In the genomic region with DNA sequence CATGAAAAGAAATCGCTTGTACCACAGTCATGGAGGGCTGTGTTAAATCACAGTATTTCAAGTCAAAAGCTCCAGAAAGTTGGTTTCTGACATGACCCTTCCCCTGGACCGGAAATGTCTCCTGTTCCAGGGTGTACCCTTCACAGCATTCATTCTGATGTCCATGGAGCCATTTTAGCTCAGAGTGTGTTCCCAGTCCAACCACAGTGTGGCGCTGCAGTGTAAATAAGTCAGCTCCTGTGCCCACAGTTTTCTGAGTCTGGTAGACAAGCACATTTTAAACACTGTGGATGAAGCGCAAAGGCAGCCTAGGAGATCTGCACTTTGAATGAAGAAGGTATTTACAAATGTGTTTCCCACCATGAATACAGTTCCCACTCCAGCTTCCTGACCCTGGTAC, we compare ENCODE assay signal across 8 mouse cellular contexts.
DNase-seq lines count a peak whose midpoint lies in the region.

No protein-coding gene starts in this region.

- DNase-seq in cerebellum, adult 8-10 months: peak; percentile 6
- DNase-seq in cerebellum, adult 11-12 months: no peak
- DNase-seq in ES-CJ7 (ENCODE audit: low read depth, low spot score): peak; percentile 81
- DNase-seq in embryo, embryonic 10.5 days (ENCODE audit: low spot score): peak; percentile 89
- DNase-seq in hindlimb bud, embryonic 11.5 days (ENCODE audit: extremely low spot score, low read depth, low spot score): peak; percentile 76
- peak; percentile 51 to 56 for DNase-seq in left cerebral cortex, postnatal 10 days (ENCODE audit: extremely low spot score in 1 of 2, low spot score in 2 of 2)
- DNase-seq in retina, postnatal 1 day: peak; percentile 69
- no peak for DNase-seq in T-cell, adult 2 months (ENCODE audit: low spot score)

- intact Hi-C loops in left cerebral cortex, postnatal 10 days (cut with DNase I): no loop called here

Comparison
In these comparisons a context has a peak if more than half of its experiments do, and no peak if none do; other contexts are left out.
1. DNase-seq: peak in cerebellum, adult 8-10 months (single experiment), ES-CJ7 (single experiment), embryo, embryonic 10.5 days (single experiment), hindlimb bud, embryonic 11.5 days (single experiment), left cerebral cortex, postnatal 10 days (2 of 2) and retina, postnatal 1 day (single experiment); none in cerebellum, adult 11-12 months (single experiment) and T-cell, adult 2 months (single experiment).